Mouse (Mus musculus) skeletal muscle tissue, postnatal 0 days (tissue): ENCODE results near the gene Cavin3. TPM values are rescaled to one million over a fixed set of nuclear protein-coding genes. Genes with fewer than 3 reads are reported as not detected.

ENCODE experiments used
- polyA plus RNA-seq: library from polyadenylated mRNA; unstranded; fragments of >200 nt; fragmentation: Nextera tagmentation; extraction: Ambion mirVana; gene quantifications from 2 replicates; pipeline ENCODE4 v1.2.1, GENCODE M21; 2015

Gene Cavin3
- 86.4 and 116 TPM in 2 replicates for polyA plus RNA-seq

GRCm38 (mm10) chr7:105481505-105482411 lies at the start of gene Cavin3:
Gene Cavin3 (minus strand): TSS chr7:105482300.

Other genes starting within 250 kb of the Cavin3 start
- gene Olfr688, start 194.2 kb downstream of the Cavin3 start, polyA plus RNA-seq = not detected in 2 replicates
- not detected in 2 replicates for gene Olfr689, start 171.1 kb downstream of the Cavin3 start, polyA plus RNA-seq
- gene Olfr690, start 148.2 kb downstream of the Cavin3 start, polyA plus RNA-seq = not detected in 2 replicates
- not detected in 2 replicates for gene Olfr691, start 140.0 kb downstream of the Cavin3 start, polyA plus RNA-seq
- gene Olfr692, start 114.1 kb downstream of the Cavin3 start, polyA plus RNA-seq = not detected in 2 replicates
- not detected in 2 replicates for gene Gm5901, start 107.3 kb downstream of the Cavin3 start, polyA plus RNA-seq
- 18.4 and 19.4 TPM in 2 replicates for gene Fam160a2, start 82.2 kb downstream of the Cavin3 start, polyA plus RNA-seq
- gene Cnga4, start 77.7 kb downstream of the Cavin3 start, polyA plus RNA-seq = 0.08 TPM in 1 of 2 replicates, not detected in the other
- gene Cckbr, start 56.6 kb downstream of the Cavin3 start, polyA plus RNA-seq = not detected in 2 replicates
- gene Smpd1, start 72.1 kb upstream of the Cavin3 start, polyA plus RNA-seq = 41.9 and 44.7 TPM in 2 replicates
- gene Apbb1, start 99.4 kb upstream of the Cavin3 start, polyA plus RNA-seq = 15.7 and 18.3 TPM in 2 replicates
- 0.54 and 0.94 TPM in 2 replicates for gene Hpx, start 117.8 kb upstream of the Cavin3 start, polyA plus RNA-seq
- 15.6 and 17.9 TPM in 2 replicates for gene Trim3, start 151.3 kb upstream of the Cavin3 start, polyA plus RNA-seq
- gene Timm10b, start 157.8 kb upstream of the Cavin3 start, polyA plus RNA-seq = 179 and 197 TPM in 2 replicates
- 32.8 and 41.9 TPM in 2 replicates for gene Arfip2, start 158.1 kb upstream of the Cavin3 start, polyA plus RNA-seq
- 37.9 and 39.9 TPM in 2 replicates for gene Gm45799, start 158.3 kb upstream of the Cavin3 start, polyA plus RNA-seq
- gene Dnhd1, start 168.5 kb upstream of the Cavin3 start, polyA plus RNA-seq = 0.46 and 0.71 TPM in 2 replicates